Mouse (Mus musculus): ENCODE results near the gene Arrdc2.

The Arrdc2 gene

DNA sequence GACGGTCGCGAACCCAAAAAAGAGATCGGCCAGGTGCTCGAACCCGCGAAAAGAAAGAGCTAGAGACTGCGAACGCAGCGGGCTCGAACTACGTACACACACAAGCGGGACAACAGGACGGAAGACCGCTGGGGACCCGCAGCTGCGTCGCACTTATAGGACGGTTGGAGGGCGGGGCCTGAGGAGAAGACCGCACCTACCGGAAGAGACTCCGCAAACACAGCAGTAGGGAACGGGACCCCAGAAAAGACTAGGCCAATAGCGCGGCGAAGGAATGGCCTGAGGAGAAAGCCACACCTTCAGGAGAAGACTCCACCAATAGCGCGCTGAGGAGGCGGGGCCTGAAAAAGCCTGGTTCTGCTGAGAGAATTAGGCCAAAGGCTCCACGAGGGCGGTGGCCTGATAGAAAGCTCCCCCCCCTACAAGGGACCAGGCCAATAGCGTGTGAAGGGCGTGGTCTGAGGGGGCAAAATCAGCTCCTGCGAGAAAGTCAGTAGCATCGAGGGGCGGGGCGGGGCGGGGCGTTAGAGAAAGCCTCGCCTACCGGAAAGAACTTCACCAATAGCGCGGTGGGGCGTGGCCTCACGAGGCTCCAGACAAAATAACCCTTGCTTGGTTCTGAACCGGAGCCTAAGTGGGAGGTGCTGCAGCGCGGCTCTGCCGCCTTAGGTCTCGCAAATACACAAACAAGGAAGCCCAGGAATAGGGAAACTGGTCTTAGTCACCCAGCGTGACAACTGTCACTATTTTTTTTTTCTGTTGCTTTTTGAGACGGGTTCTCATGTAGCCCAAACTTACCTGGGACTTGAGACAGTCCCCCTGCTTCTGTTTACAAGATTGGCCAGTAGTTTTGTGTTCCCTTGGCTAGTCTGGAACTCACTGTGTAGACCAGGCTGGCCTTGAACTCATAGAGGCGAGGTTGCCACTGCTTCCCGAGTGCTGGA, at the start of gene Arrdc2:
Gene Arrdc2 (minus strand): TSS at position 313 of the 944 bp plus-strand sequence.
- DNase-seq (ENCODE audit: low spot score) = peak; percentile 99

DNA sequence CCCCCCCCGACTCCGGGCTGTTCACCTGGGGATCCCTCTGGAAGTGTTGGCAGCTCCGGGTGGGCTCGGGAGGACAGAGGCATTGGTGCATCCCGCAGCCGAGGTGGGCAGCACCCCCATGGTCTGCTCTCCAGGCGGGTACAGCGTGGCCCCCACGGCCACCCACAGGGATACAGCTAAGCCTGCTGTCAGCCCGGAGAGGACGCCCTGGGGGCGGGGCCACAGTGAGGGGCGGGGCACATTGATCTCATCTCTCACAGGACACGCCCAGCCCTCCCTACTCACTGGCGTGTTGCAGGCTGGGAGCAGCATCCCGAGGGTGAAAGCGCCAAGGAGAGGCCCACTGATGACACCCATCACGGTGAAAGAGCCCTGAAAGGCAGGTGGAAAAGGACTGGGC, 48.1 kb upstream of the Arrdc2 start:
- no peak for DNase-seq (ENCODE audit: low spot score)

DNA sequence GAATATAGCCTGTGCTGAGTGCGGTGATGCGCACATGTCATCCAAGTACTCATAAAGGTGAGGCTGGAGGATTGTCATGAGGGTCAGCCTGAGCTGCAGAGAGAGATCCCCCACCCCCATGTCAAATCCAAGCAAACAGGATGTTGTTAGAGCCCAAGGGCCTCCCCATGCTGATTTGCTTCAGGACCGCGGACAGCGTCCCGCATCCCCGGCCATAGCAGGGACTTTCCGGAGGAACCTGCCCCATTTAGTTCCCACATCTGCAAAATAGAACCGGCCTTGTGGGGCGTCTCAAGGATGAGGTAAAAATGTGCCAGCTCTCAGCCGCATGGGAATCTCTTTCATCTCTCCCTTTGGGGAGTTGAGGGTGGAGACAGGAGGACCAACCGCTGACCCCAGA, 46.1 kb upstream of the Arrdc2 start:
- no peak for DNase-seq (ENCODE audit: low spot score)

GRCm38 (mm10) chr8:70884683-70885082, 45.2 kb upstream of the Arrdc2 start:
- DNase-seq (ENCODE audit: low spot score) = no peak

DNA sequence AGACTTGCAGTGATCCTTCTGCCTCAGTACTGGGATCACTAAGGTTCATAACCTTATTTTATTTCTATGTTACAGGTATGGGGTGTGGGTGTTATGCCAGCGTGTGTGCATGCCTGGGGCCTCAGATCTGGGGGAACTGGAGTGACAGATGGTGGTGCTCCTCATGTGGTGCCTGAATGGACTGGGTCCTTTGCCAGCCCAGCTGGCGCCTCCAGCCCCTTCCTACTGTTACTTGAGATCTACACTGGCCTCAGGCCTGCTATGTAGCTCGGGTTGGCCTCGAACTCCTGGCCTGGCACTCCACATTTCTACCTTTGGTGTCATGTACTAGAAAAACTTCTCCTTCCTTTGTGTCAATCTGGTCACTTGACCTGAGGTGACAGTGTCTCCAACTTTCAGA, 44.7 kb upstream of the Arrdc2 start:
- no peak for DNase-seq (ENCODE audit: low spot score)

- DNase-seq (ENCODE audit: low spot score) = no peak
Measured at GRCm38 (mm10) chr8:70880546-70880945, 41.0 kb upstream of the Arrdc2 start.

- DNase-seq (ENCODE audit: low spot score) = no peak
Measured at GRCm38 (mm10) chr8:70880126-70880525, 40.6 kb upstream of the Arrdc2 start.

DNA sequence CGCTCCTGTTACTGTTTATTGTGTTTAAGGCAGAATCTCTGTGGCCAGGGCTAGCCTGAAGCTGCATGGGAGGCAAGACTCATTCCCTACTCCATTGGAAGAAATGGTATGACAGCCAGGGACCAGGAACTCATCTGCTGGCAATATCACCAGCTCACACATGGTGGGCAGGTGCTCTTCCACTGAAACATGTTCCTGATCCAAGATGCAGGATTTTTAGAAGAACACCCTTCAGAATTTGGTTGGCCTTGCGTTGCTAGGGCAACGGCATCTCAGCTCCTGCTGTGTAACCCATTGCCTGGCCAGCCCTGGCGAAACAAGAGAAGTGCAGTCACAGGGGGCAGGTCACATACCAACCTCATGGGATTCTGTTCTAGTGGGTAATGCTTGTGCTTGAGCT, 40.0 kb upstream of the Arrdc2 start:
- DNase-seq (ENCODE audit: low spot score) = no peak

DNA sequence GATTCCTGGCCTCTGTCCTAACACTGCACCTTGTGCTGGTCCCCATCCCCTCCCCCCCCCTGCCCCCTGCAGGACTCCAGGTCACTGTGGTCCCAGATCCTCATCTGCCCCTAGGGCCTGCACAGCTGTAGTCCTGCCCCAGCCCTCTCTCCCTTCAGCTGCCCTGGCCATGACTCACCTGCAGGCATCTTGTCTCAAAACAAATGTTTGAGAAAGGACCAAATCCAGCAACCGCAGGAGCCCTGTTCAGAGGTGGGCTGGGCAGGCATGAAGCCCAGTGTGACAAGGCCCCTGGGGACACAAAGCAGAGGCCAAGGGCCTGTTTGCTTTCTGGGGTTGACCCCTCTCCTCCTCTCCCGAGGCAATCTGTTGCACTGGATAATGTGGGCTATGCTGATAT, 38.7 kb upstream of the Arrdc2 start:
- DNase-seq (ENCODE audit: low spot score) = no peak

GRCm38 (mm10) chr8:70876382-70876781, 36.9 kb upstream of the Arrdc2 start:
- no peak for DNase-seq (ENCODE audit: low spot score)

DNA sequence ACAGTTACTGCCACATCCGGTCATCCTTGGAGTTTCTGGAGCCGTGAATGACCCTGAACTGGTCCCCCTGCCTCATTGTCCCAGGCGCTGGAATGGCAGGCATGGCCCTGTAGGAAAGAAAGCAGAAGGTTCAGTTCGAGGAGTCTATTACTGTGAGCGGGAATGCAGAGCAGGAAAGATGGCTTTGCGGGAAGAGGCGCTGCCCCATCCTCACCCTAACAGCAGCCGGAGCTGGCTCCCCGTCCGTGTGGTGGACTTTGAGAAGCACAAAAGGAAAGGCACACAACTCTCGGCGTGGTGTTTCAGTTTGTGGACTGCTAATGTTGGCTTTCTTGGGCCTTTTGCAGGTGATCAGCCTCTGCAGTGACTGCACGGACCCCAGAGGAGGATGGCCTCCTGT, 34.9 kb upstream of the Arrdc2 start:
- DNase-seq (ENCODE audit: low spot score) = no peak

- peak; percentile 96 for DNase-seq (ENCODE audit: low spot score)
Measured at GRCm38 (mm10) chr8:70873364-70873985, 34.0 kb upstream of the Arrdc2 start, which contains the start of gene Ccdc124. Gene Ccdc124 (minus strand): TSS chr8:70873935.

GRCm38 (mm10) chr8:70872643-70873363, 33.3 kb upstream of the Arrdc2 start:
- DNase-seq (ENCODE audit: low spot score) = no peak

DNA sequence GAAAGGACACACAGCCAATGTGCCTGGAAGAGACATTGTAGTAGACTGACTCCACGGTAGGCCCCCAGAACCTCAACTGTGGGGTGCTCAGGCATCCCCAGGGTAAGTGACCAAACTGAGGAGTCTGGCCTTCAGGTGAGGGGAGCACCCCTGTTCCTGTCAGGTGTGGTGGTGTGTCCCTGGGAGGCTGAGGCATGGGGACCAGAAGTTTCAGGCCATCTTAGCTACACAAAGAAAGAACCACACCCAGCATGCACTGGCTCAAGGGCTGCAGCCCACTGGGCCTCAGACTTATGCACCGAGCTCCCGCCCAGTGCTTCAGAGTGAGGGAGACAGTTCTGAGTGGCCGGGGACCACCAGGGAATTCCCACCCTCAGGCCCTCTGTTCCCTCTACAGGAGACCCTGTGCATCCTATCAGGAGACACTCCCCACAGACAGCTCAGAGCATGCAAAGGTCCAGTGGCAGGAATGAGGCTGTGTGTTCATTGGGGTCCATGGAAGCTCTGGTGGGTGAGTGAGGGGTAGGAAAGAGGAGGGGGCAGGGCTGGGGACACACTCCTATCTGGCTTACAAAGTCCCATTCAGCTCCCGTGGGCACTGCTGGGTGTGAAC, 31.8 kb upstream of the Arrdc2 start:
- DNase-seq (ENCODE audit: low spot score) = no peak

DNA sequence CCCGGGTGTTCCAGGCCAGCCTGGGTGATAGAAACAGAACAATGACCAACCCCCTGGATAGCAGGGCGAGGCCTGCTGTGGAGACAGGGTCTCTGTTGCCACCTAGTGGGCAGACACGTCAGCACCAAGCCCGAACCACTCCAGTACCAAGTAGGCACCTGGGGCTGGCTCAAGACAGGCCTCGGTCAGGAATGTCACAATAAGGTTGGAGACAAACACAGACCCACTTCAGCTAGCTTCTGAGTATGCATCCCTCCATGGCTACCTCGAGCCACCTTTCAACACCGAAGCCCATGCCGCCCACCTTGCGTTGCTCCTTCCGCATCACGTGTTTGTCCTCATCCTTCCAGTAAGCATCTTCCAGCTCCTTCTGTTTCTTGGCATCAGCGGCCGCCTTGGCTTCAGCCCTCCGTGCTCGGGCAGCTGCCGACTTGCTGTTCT, 30.1 kb upstream of the Arrdc2 start:
- DNase-seq (ENCODE audit: low spot score) = no peak

DNA sequence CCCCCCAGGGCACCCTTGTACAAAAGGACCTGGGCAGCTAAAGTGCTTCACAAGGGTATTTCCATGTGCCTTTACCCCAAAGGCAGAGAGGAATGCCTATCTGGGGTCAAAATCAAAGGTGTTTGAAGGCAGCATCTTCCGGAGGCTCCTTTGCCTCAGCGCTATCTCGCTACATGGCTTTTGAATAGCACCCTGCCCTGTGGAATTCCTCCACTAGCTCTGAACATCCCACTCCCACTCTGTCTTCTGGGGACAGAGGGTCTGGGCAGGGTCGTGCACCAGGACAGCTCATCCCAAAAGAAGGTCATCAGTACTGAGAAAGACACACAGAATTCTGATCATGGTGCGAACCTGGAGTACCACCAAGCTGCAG, 29.7 kb upstream of the Arrdc2 start:
- DNase-seq (ENCODE audit: low spot score) = no peak

GRCm38 (mm10) chr8:70868559-70869198, 29.2 kb upstream of the Arrdc2 start:
- no peak for DNase-seq (ENCODE audit: low spot score)

DNA sequence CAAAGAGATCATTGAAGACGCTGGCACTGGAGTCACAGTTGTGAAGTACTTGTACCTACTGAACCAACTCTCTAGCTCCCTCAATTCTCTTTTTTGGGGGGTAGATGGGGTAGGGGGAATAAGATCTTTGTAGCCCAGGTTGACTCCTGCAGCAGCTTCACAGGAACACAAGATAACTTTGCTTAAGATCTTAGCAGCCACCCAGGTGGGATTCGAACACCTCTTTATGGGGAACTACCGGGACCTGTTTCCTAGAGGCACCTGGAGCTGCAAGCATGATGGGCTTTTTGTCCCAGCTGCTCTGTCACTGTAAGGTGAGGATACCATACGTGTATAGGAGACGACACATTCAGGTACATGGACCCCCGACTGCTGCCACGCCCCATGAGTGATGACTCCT, 27.0 kb upstream of the Arrdc2 start:
- DNase-seq (ENCODE audit: low spot score) = no peak

- no peak for DNase-seq (ENCODE audit: low spot score)
Measured at GRCm38 (mm10) chr8:70866001-70866520, 26.5 kb upstream of the Arrdc2 start.

- DNase-seq (ENCODE audit: low spot score) = peak; percentile 99
Measured at GRCm38 (mm10) chr8:70865350-70866000, 26.0 kb upstream of the Arrdc2 start.

GRCm38 (mm10) chr8:70864712-70865221, 25.2 kb upstream of the Arrdc2 start:
- DNase-seq (ENCODE audit: low spot score) = no peak
